Mouse (Mus musculus) forebrain, embryonic 13.5 days (tissue): ENCODE results near the gene Lrrc4. TPM values are rescaled to one million over a fixed set of nuclear protein-coding genes. Genes with fewer than 3 reads are reported as not detected.

Source experiments
- ATAC-seq: fragments of 200-750 bp; cut with Nextera tagmentation; 2 replicates; pipeline ENCODE4 v1.8.0; 2017
- H3K27ac ChIP-seq: fragments of 300-500 bp; sonication (generic); 2 replicates; pipeline ENCODE4 v1.5.1; 2015; ENCODE audit warnings: inconsistent platforms, mild to moderate bottlenecking, moderate library complexity
- H3K27me3 ChIP-seq: fragments of 300-500 bp; sonication (generic); 2 replicates; pipeline ENCODE4 v1.6.1; 2015; ENCODE audit warnings: mild to moderate bottlenecking, inconsistent platforms
- H3K36me3 ChIP-seq: fragments of 300-500 bp; sonication (generic); 2 replicates; pipeline ENCODE4 v1.6.1; 2015; ENCODE audit warnings: mild to moderate bottlenecking, inconsistent platforms; ENCODE audit not compliant: poor library complexity, severe bottlenecking
- H3K4me1 ChIP-seq: fragments of 300-500 bp; sonication (generic); 2 replicates; pipeline ENCODE4 v1.6.1; 2015; ENCODE audit warnings: inconsistent platforms
- H3K4me2 ChIP-seq: fragments of 300-500 bp; sonication (generic); 2 replicates; pipeline ENCODE4 v1.6.1; 2015; ENCODE audit warnings: inconsistent platforms, mild to moderate bottlenecking, moderate library complexity
- H3K4me3 ChIP-seq: fragments of 300-500 bp; sonication (generic); 2 replicates; pipeline ENCODE4 v1.5.1; 2015; ENCODE audit warnings: mild to moderate bottlenecking, inconsistent platforms
- H3K9ac ChIP-seq: fragments of 300-500 bp; sonication (generic); 2 replicates; pipeline ENCODE4 v1.6.1; 2015; ENCODE audit warnings: mild to moderate bottlenecking, inconsistent platforms
- H3K9me3 ChIP-seq: fragments of 300-500 bp; sonication (generic); replicated peaks from 2 replicates; pipeline ENCODE4 v1.6.1; 2016; ENCODE audit warnings: inconsistent platforms
- WGBS: fragments of 180-500 bp; shearing (Covaris S2); methylation state at CpG from one replicate; pipeline ENCODE4 v1.1.7; 2015; 5-methylcytosine and 5-hydroxymethylcytosine counted together
- polyA plus RNA-seq: library from polyadenylated mRNA; unstranded; fragments of >200 nt; fragmentation: Nextera tagmentation; extraction: Ambion mirVana; gene quantifications from 2 replicates; pipeline ENCODE4 v1.2.1, GENCODE M21; 2015

Lrrc4 gene
- polyA plus RNA-seq, 1 experiment from 2014 or later: 4.3 TPM

- no peaks in the 10 kb centered on the region for H3K9me3 ChIP-seq
- peaks cover 36% of the 10 kb centered on the region for H3K4me1 ChIP-seq
- no peak overlapping the region for H3K27ac ChIP-seq
- H3K4me2 ChIP-seq: no peak overlapping the region
- WGBS: 89% methylated on average over 3 of the region's 3 CpGs
- H3K36me3 ChIP-seq: no peaks in the 10 kb centered on the region
- ATAC-seq: no peak
- H3K27me3 ChIP-seq: no peaks in the 10 kb centered on the region
- no peak overlapping the region for H3K9ac ChIP-seq
- no peak overlapping the region for H3K4me3 ChIP-seq
Measured at GRCm38 (mm10) chr6:28615408-28615807, 216.1 kb downstream of the Lrrc4 start.

- Histone ChIP-seq H3K4me3 (no peak overlapping the region), H3K9ac (no peak overlapping the region), H3K27me3 (no peaks in the 10 kb centered on the region), H3K4me1 (peaks cover 33% of the 10 kb centered on the region), H3K27ac (no peak overlapping the region), H3K36me3 (no peaks in the 10 kb centered on the region), H3K9me3 (no peaks in the 10 kb centered on the region), H3K4me2 (no peak overlapping the region)
- 90% methylated on average over 4 of the region's 4 CpGs for WGBS
- ATAC-seq: no peak
Measured at GRCm38 (mm10) chr6:28614856-28615255, 216.7 kb downstream of the Lrrc4 start.

GRCm38 (mm10) chr6:28613441-28613840, 218.1 kb downstream of the Lrrc4 start:
- no peak overlapping the region for H3K27ac ChIP-seq
- no peaks in the 10 kb centered on the region for H3K27me3 ChIP-seq
- no peak overlapping the region for H3K4me2 ChIP-seq
- WGBS: 89% methylated on average over 4 of the region's 4 CpGs
- H3K36me3 ChIP-seq: no peaks in the 10 kb centered on the region
- no peak overlapping the region for H3K4me3 ChIP-seq
- H3K9ac ChIP-seq: no peak overlapping the region
- H3K9me3 ChIP-seq: no peaks in the 10 kb centered on the region
- peaks cover 19% of the 10 kb centered on the region for H3K4me1 ChIP-seq
- ATAC-seq: no peak

Other genes starting within 250 kb of the Lrrc4 start
- not detected in 2 replicates for gene Lep, start 228.5 kb upstream of the Lrrc4 start, polyA plus RNA-seq